Mouse (Mus musculus) embryonic facial prominence, embryonic 15.5 days (tissue): ENCODE data around the gene Mn1. TPM values are rescaled to one million over a fixed set of nuclear protein-coding genes. Genes with fewer than 3 reads are reported as not detected.

Experiments used
- ATAC-seq: fragments of 200-750 bp; cut with Nextera tagmentation; 2 replicates; pipeline ENCODE4 v1.8.0; 2017; ENCODE audit warnings: low read depth, moderate TSS enrichment; ENCODE audit not compliant: insufficient number of reproducible peaks, low FRiP score, low TSS enrichment
- H3K27ac ChIP-seq: fragments of 300-500 bp; sonication (generic); replicated peaks from 2 replicates; pipeline ENCODE4 v1.5.1; 2015; ENCODE audit warnings: mild to moderate bottlenecking, inconsistent platforms
- H3K27me3 ChIP-seq: fragments of 300-500 bp; sonication (generic); 2 replicates; pipeline ENCODE4 v1.6.1; 2015; ENCODE audit warnings: inconsistent platforms
- H3K36me3 ChIP-seq: fragments of 300-500 bp; sonication (generic); 2 replicates; pipeline ENCODE4 v1.6.1; 2015; ENCODE audit warnings: mild to moderate bottlenecking, inconsistent platforms
- H3K4me1 ChIP-seq: fragments of 300-500 bp; sonication (generic); 2 replicates; pipeline ENCODE4 v1.6.1; 2015; ENCODE audit warnings: inconsistent platforms
- H3K4me2 ChIP-seq: fragments of 300-500 bp; sonication (generic); replicated peaks from 2 replicates; pipeline ENCODE4 v1.6.1; 2015; ENCODE audit warnings: mild to moderate bottlenecking, inconsistent platforms
- H3K4me3 ChIP-seq: fragments of 300-500 bp; sonication (generic); replicated peaks from 2 replicates; pipeline ENCODE4 v1.5.1; 2015; ENCODE audit warnings: mild to moderate bottlenecking, inconsistent platforms
- H3K9ac ChIP-seq: fragments of 300-500 bp; sonication (generic); 2 replicates; pipeline ENCODE4 v1.6.1; 2015; ENCODE audit warnings: inconsistent platforms
- H3K9me3 ChIP-seq: fragments of 300-500 bp; sonication (generic); replicated peaks from 2 replicates; pipeline ENCODE4 v1.6.1; 2016; ENCODE audit warnings: inconsistent platforms
- WGBS: fragments of 180-500 bp; shearing (Covaris S2); methylation state at CpG from one replicate; pipeline ENCODE4 v1.1.7; 2015; 5-methylcytosine and 5-hydroxymethylcytosine counted together
- polyA plus RNA-seq: library from polyadenylated mRNA; unstranded; fragments of >200 nt; fragmentation: Nextera tagmentation; extraction: Ambion mirVana; gene quantifications from 2 replicates; pipeline ENCODE4 v1.2.1, GENCODE M21; 2015

Mn1 gene
- polyA plus RNA-seq, 1 experiment from 2014 or later: 39.3 TPM

- 93% methylated on average over 6 of the region's 6 CpGs for WGBS
Observed at GRCm38 (mm10) chr5:111454876-111455275, 37.7 kb downstream of the Mn1 start.

GRCm38 (mm10) chr5:111458675-111459074, 41.5 kb downstream of the Mn1 start:
- H3K27me3 ChIP-seq: no peaks in the 10 kb centered on the region
- peaks cover 40% of the 10 kb centered on the region for H3K36me3 ChIP-seq
- ATAC-seq: no peak

More at GRCm38 (mm10) chr5:111454876-111455275, 37.7 kb downstream of the Mn1 start:
- Histone ChIP-seq H3K27ac (no peak overlapping the region), H3K4me2 (no peak overlapping the region), H3K36me3 (peaks cover 44% of the 10 kb centered on the region), H3K9ac (no peak overlapping the region), H3K27me3 (no peaks in the 10 kb centered on the region), H3K9me3 (no peaks in the 10 kb centered on the region), H3K4me1 (peaks cover 2% of the 10 kb centered on the region; the same call in 1 of the 2 replicates), H3K4me3 (no peak overlapping the region)
- ATAC-seq: no peak

DNA sequence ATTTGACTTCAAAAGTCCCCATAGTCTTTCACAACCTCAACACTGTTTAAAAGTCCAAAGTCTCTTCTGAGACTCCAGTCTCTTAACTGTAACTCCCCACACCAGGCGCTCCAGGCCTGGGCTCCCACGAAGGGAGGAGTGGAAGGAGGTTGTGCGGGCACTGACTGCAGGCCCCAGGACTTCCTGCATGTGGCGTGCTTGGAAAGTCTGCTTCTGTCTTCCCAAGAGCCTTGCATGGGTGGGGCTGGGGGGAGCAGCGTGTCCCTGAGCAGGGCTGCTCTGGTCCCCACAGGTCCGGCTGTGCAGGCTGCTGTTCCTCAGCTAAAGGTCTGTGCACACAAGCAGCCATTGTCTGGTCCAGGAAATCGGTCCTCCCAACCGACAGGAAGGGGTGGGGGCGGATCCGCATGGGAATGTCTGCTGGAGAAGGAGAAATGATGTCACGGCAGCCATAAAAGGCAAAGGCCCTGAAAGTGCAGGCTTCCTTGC, 48.7 kb downstream of the Mn1 start:
- Histone ChIP-seq H3K9me3 (peaks cover 3% of the 10 kb centered on the region; the same call in 1 of the 2 replicates), H3K9ac (no peak overlapping the region), H3K4me3 (no peak overlapping the region), H3K4me2 (peak overlapping the region; percentile 17; the same call in 1 of the 2 replicates), H3K27me3 (no peaks in the 10 kb centered on the region), H3K27ac (peak overlapping the region; percentile 51; the same call in 1 of the 2 replicates), H3K36me3 (no peaks in the 10 kb centered on the region), H3K4me1 (peaks cover 9% of the 10 kb centered on the region)
- peak; percentile 58; the same call in 1 of the 2 replicates for ATAC-seq
- 36% methylated on average over 11 of the region's 11 CpGs for WGBS

More at GRCm38 (mm10) chr5:111458675-111459074, 41.5 kb downstream of the Mn1 start:
- no peak overlapping the region for H3K4me3 ChIP-seq
- H3K27ac ChIP-seq: no peak overlapping the region
- H3K9ac ChIP-seq: no peak overlapping the region
- 90% methylated on average over 6 of the region's 6 CpGs for WGBS
- no peak overlapping the region for H3K4me2 ChIP-seq
- no peaks in the 10 kb centered on the region for H3K4me1 ChIP-seq
- H3K9me3 ChIP-seq: no peaks in the 10 kb centered on the region

DNA sequence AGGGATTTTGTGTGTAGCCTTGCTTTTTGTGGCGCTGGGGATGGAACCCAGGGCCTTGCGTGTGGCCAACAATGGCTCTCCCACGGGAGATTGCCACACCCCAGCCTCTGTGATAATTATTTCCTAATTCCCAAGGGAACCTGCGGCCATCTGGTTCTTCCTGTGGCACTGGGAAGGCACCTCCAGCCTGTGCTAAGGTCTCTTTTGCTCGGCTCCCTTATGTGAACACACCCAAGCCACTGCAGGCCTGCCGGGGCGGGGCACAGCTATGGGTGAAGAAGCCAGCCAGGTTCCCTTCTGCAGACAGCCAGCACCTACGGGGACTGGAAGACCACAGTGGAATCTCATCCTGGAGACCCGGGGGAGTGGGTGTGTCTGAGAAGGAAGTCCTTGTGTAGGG, 49.3 kb downstream of the Mn1 start:
- ATAC-seq: 0 out of 2 replicates have a peak, but pooled peaks have one; percentile 61
- Histone ChIP-seq H3K4me3 (no peak overlapping the region), H3K36me3 (no peaks in the 10 kb centered on the region), H3K4me2 (no peak overlapping the region), H3K27me3 (no peaks in the 10 kb centered on the region), H3K9me3 (peaks cover 3% of the 10 kb centered on the region; the same call in 1 of the 2 replicates), H3K4me1 (peaks cover 9% of the 10 kb centered on the region), H3K27ac (peak overlapping the region; percentile 51; the same call in 1 of the 2 replicates), H3K9ac (no peak overlapping the region)
- WGBS: 69% methylated on average over 9 of the region's 9 CpGs

GRCm38 (mm10) chr5:111467699-111468098, 50.5 kb downstream of the Mn1 start:
- H3K9ac ChIP-seq: no peak overlapping the region
- WGBS: 75% methylated on average over 5 of the region's 5 CpGs
- peaks cover 9% of the 10 kb centered on the region for H3K4me1 ChIP-seq
- H3K36me3 ChIP-seq: no peaks in the 10 kb centered on the region
- peaks cover 3% of the 10 kb centered on the region; the same call in 1 of the 2 replicates for H3K9me3 ChIP-seq
- H3K4me3 ChIP-seq: no peak overlapping the region
- H3K4me2 ChIP-seq: no peak overlapping the region
- ATAC-seq: no peak
- H3K27ac ChIP-seq: no peak overlapping the region
- H3K27me3 ChIP-seq: no peaks in the 10 kb centered on the region

DNA sequence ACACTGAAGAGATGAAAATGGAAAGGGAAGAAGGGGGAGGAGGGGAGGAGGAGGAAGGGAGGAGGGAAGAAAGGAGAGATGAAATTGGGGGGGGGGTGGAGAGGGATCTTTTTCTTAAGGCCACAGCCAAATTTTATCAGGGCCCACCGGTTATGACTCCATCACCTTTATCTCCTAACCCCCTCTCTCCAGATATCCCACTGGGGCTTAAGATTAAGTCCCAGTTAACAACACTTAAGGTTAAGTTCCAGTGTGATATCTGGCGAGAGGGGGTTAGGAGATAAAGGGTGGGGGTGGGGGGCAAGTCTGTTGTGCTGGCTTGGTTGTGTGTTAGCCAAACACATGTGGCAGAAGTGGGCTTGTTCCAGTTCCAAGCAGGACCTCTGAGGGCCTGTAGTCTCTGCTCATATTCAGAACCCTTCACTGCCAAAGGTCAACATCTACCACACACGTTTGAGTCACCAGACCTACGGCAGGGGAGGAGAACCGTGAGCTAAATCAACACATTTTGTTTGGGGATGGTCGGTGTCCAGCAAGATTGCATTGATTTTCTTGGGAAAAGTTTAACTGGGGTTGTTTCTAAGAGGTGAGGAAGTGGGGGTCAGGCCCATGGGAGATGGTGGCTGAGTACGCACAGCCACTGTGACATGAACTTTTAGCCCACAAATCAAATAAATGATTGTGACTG, 52.2 kb downstream of the Mn1 start:
- 71% methylated on average over 7 of the region's 7 CpGs for WGBS
- Histone ChIP-seq H3K36me3 (no peaks in the 10 kb centered on the region), H3K9me3 (peaks cover 3% of the 10 kb centered on the region; the same call in 1 of the 2 replicates), H3K4me2 (no peak overlapping the region), H3K27ac (no peak overlapping the region), H3K9ac (no peak overlapping the region), H3K4me3 (no peak overlapping the region), H3K27me3 (no peaks in the 10 kb centered on the region), H3K4me1 (peaks cover 14% of the 10 kb centered on the region)
- no peak for ATAC-seq

DNA sequence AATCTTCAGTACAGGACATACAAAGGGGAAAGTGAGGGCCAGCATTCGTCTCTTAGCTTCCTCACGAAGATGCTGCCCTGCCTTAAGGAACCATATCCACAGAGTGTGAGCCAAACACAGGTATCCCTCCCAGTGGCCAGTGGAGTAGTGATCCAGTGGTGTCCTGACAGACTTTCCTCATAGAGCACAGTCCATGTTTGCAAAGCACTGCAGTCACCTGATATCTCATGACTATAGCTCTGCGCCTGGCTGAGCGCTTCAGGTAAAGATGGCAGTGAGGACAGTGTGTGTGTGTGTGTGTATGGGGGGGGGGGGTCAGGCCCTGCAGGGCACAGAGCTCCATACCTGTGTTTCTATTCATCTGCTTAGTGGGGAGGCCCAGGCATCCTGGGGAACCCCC, 53.7 kb downstream of the Mn1 start:
- peaks cover 11% of the 10 kb centered on the region for H3K4me1 ChIP-seq
- no peaks in the 10 kb centered on the region for H3K9me3 ChIP-seq
- H3K36me3 ChIP-seq: no peaks in the 10 kb centered on the region
- H3K27me3 ChIP-seq: no peaks in the 10 kb centered on the region
- no peak for ATAC-seq
- H3K9ac ChIP-seq: no peak overlapping the region
- no peak overlapping the region for H3K4me3 ChIP-seq
- no peak overlapping the region for H3K4me2 ChIP-seq
- H3K27ac ChIP-seq: no peak overlapping the region
- whole genome bisulfite sequencing: 84% methylated on average over 4 of the region's 4 CpGs

- no peak for ATAC-seq
- H3K4me1 ChIP-seq: 0 out of 2 replicates have a peak, but pooled peaks cover 5% of the 10 kb centered on the region
- H3K4me3 ChIP-seq: no peak overlapping the region
- H3K36me3 ChIP-seq: no peaks in the 10 kb centered on the region
- WGBS: 57% methylated on average over 11 of the region's 11 CpGs
- H3K27ac ChIP-seq: no peak overlapping the region
- no peaks in the 10 kb centered on the region for H3K27me3 ChIP-seq
- H3K9ac ChIP-seq: no peak overlapping the region
- no peaks in the 10 kb centered on the region for H3K9me3 ChIP-seq
- no peak overlapping the region for H3K4me2 ChIP-seq
Observed at GRCm38 (mm10) chr5:111473425-111473824, 56.3 kb downstream of the Mn1 start.

GRCm38 (mm10) chr5:111475721-111476120, 58.6 kb downstream of the Mn1 start:
- H3K36me3 ChIP-seq: no peaks in the 10 kb centered on the region
- no peak for ATAC-seq
- WGBS: 80% methylated on average over 5 of the region's 5 CpGs
- no peaks in the 10 kb centered on the region for H3K27me3 ChIP-seq
- H3K9me3 ChIP-seq: no peaks in the 10 kb centered on the region
- no peak overlapping the region for H3K9ac ChIP-seq
- H3K4me1 ChIP-seq: 0 out of 2 replicates have a peak, but pooled peaks cover 5% of the 10 kb centered on the region
- no peak overlapping the region for H3K4me2 ChIP-seq
- H3K27ac ChIP-seq: no peak overlapping the region
- H3K4me3 ChIP-seq: no peak overlapping the region

DNA sequence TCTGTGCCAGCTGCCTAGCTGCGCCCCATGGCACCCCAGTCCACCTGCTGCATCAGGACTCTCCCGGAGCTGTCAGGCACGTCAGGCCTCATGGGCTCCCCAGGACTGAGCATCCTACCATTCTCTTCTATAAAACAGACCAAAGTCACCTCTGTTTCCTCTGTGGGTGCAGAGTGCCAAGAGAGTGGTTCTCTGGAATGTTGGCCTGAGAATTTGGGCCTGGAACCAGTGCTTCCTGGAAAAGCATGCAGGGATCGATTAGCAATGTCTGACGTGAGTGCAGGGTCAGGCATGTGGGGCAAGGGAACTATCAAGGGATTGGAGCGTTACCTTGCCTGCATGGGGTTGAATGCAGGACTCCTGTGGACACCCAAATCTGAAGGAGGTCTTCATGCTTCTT, 59.0 kb downstream of the Mn1 start:
- Histone ChIP-seq H3K27me3 (no peaks in the 10 kb centered on the region), H3K4me1 (0 out of 2 replicates have a peak, but pooled peaks cover 5% of the 10 kb centered on the region), H3K9me3 (no peaks in the 10 kb centered on the region), H3K4me3 (no peak overlapping the region), H3K27ac (no peak overlapping the region), H3K36me3 (no peaks in the 10 kb centered on the region), H3K4me2 (no peak overlapping the region), H3K9ac (no peak overlapping the region)
- ATAC-seq: no peak
- WGBS: 78% methylated on average over 6 of the region's 6 CpGs

GRCm38 (mm10) chr5:111485907-111486306, 68.7 kb downstream of the Mn1 start:
- H3K4me2 ChIP-seq: no peak overlapping the region
- 84% methylated on average over 4 of the region's 4 CpGs for WGBS

More at GRCm38 (mm10) chr5:111485907-111486306, 68.7 kb downstream of the Mn1 start:
- Histone ChIP-seq H3K4me3 (no peak overlapping the region), H3K9me3 (0 out of 2 replicates have a peak, but pooled peaks cover 6% of the 10 kb centered on the region), H3K27ac (no peak overlapping the region), H3K9ac (no peak overlapping the region), H3K36me3 (no peaks in the 10 kb centered on the region), H3K4me1 (no peaks in the 10 kb centered on the region), H3K27me3 (no peaks in the 10 kb centered on the region)
- ATAC-seq: no peak
